Mouse (Mus musculus) leukemia stem cell, adult 10-12 weeks (primary cell): ENCODE measurements around the gene Pomt2. TPM values are rescaled to one million over a fixed set of nuclear protein-coding genes. Genes with fewer than 3 reads are reported as not detected.

ENCODE experiments used
- polyA plus RNA-seq: library from polyadenylated mRNA; stranded (reverse); fragments of >175 nt; gene quantifications from 2 replicates; pipeline ENCODE4 v1.2.3, GENCODE M21; 2012; ENCODE audit warnings: low replicate concordance

Gene Pomt2
- polyA plus RNA-seq = 3.3 and 6.6 TPM in 2 replicates

GRCm38 (mm10) chr12:87147395-87148089 is at the start of gene Pomt2:
TSS of gene Pomt2 (minus strand) at chr12:87147968.

GRCm38 (mm10) chr12:87146966-87147365 is 802 bp downstream of the Pomt2 start, which contains the start of gene Gstz1:
TSS of gene Gstz1 (plus strand) at chr12:87147165.

GRCm38 (mm10) chr12:87102165-87102631 is 45.6 kb downstream of the Pomt2 start, which contains the start of gene Ngb:
TSS of gene Ngb (minus strand) at chr12:87102539.

Other genes starting within 250 kb of the Pomt2 start
- gene Cipc, start 200.9 kb downstream of the Pomt2 start, polyA plus RNA-seq = 19.1 and 34.1 TPM in 2 replicates
- not detected in 2 replicates for gene Zdhhc22, start 157.5 kb downstream of the Pomt2 start, polyA plus RNA-seq
- gene Tmem63c, start 126.6 kb downstream of the Pomt2 start, polyA plus RNA-seq = 0.10 TPM in 1 of 2 replicates, not detected in the other
- gene Ngb, start 45.4 kb downstream of the Pomt2 start, polyA plus RNA-seq = 0.15 TPM in 1 of 2 replicates, not detected in the other
- 3.1 and 5.9 TPM in 2 replicates for gene Gstz1, start 803 bp downstream of the Pomt2 start, polyA plus RNA-seq
- gene Samd15, start 51.8 kb upstream of the Pomt2 start, polyA plus RNA-seq = not detected in 2 replicates
- gene Tmed8, start 52.5 kb upstream of the Pomt2 start, polyA plus RNA-seq = 1.0 and 1.5 TPM in 2 replicates
- not detected in 2 replicates for gene Noxred1, start 90.8 kb upstream of the Pomt2 start, polyA plus RNA-seq
- gene Vipas39, start 118.3 kb upstream of the Pomt2 start, polyA plus RNA-seq = 0.61 and 0.76 TPM in 2 replicates
- gene Ahsa1, start 118.5 kb upstream of the Pomt2 start, polyA plus RNA-seq = 65.5 and 69.7 TPM in 2 replicates
- gene Ism2, start 151.7 kb upstream of the Pomt2 start, polyA plus RNA-seq = not detected in 2 replicates
- gene Sptlc2, start 240.4 kb upstream of the Pomt2 start, polyA plus RNA-seq = 13.0 and 15.6 TPM in 2 replicates